Mouse (Mus musculus): ENCODE measurements around the gene Kctd6.
"Not testable (repeated sequence)": the region's sequence is repeated elsewhere in the genome, so short reads cannot be mapped to it uniquely, and the experiment has no call there.

Gene Kctd6

DNA sequence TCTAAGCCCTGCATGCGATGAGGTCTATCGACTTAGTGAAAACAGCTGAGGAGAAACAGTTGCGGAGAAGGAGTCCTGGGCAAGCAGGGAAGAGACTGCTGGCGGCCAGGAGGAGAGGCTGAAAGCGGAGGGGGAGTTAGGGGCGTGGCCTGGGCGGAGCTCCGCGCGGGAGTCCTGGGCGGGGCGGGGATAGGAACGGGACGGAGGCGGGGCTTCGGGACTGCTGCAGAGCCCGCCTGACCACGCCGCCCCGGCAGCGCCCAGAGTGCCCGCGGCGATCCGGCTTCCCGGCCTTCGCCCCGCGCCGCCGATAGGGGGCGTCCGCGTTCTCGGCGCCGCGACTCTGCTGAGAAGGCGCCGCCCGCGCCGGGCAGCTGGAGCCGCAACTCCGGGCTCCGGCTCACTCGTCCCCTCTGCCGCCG, at the start of gene Kctd6:
Gene Kctd6, plus strand, starts transcription at position 338 of the 422 bp plus-strand sequence.
- DNase-seq, result peak; percentile 98

GRCm38 (mm10) chr14:8164463-8164862, 49.5 kb upstream of the Kctd6 start:
- DNase-seq, result no peak

- peak; percentile 99 for DNase-seq
These were observed 41.2 kb upstream of the Kctd6 start, which contains the start of gene Pdhb for GRCm38 (mm10) chr14:8172507-8173410. Gene Pdhb (minus strand): TSS chr14:8173025.

DNA sequence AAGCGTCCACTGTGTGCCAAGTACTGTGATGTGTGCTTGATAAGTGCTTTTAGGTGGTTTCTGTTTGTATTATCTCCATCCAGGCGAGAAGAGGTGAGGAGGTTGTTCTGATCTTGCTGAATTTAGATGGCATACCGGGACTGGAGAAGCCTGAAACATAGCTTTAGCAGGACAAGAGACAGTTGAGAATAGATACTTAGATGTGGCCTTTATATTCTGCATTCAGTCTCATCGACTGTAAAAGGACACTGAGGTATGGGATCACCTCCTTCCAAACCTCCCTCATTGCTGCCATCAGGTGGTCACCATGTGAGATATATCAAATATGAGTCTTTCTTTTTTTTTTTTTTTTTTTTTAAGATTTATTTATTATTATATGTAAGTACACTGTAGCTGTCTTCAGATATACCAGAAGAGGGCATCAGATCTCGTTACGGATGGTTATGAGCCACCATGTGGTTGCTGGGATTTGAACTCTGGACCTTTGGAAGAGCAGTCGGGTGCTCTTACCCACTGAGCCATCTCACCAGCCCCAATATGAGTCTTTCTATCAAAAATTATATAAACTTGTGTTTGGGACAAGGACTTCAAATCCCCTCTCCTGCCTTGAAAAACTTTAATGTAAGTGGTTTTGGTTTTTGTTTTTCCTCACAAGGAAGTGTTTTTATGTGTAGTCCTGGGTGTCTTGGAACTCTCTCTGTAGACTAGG, 40.2 kb upstream of the Kctd6 start:
- DNase-seq, result not testable (repeated sequence)

DNA sequence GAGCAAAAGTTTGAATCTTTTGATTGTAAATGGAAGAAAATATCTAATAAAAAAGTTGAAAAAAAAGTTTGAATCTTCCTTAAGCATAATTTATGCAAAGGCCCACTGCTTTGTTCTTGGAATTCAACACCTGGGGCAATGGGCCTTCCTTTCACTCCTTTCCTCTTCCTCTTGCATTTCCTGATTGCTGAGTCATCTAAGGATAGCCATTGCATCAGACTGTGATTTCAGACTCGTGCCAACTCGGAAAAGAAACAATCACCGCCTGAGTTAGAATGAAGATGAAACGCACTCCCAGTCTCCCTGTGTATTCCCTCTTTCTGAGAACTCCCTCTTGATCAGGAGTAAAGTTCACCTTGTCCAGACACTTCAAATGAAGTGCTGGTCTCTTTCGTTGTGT, 39.3 kb upstream of the Kctd6 start:
- no peak for DNase-seq

DNA sequence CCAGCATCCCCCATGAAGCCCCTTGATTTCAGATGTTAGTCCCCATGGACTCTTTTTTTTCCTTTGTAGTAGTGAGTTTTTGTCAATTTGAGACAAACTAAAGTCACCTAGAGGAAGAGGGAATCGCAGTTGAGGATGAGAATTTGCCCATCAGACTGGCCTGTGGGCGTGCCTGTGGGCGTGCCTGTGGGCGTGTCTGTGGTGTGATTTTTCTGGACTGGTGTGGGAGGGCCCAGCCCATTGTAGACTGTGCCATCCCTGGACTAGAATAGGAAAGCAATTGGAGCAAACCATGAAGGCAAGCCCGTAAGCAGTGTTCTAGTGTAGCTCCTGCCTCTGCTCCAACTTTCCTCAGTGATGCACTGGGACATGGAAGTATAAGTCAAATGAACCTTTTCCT, 37.7 kb upstream of the Kctd6 start:
- no peak for DNase-seq

GRCm38 (mm10) chr14:8180371-8181035, 33.4 kb upstream of the Kctd6 start:
- no peak for DNase-seq

GRCm38 (mm10) chr14:8183330-8183729, 30.6 kb upstream of the Kctd6 start:
- no peak for DNase-seq

GRCm38 (mm10) chr14:8186278-8187045, 27.5 kb upstream of the Kctd6 start:
- peak; percentile 71 for DNase-seq

DNA sequence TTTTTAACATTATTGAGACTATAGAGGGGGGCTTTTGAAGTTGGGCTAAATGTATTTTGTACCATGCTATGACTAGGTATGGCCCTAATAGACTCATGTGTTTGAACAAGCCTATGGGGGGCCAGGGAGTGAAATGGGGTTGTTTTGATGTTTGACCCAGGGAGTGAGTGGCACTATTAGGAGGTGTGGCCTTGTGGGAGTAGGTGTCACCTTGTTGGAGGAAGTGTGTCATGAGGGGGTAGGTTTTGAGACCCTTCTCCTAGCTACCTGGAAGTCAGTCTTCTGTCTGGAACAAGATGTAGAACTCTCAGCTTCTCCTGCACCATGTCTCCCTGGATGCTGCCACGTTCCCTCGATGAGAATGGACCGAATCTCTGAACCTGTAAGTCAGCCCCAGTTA, 23.4 kb upstream of the Kctd6 start:
- DNase-seq, result no peak

- DNase-seq, result no peak
These were observed 22.5 kb upstream of the Kctd6 start for GRCm38 (mm10) chr14:8191331-8191965.

GRCm38 (mm10) chr14:8192727-8193126, 21.2 kb upstream of the Kctd6 start:
- no peak for DNase-seq

DNA sequence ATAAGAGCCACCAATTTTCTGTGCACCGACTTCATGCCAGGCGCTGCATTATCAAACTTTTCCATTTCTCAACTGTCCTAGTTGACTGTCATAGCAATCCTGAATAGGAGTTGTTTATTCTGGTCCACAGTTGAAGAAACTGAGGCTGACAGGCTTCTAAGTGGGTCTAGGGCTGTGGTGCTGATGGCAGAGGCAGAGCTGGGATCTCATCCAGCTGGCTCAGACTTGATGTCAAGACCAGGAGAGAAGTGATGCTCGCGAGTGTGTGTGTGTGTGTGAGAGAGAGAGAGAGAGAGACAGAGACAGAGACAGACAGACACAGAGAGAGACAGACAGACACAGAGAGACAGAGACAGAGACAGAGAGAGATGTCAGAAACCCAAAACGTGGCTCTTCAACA, 13.2 kb upstream of the Kctd6 start:
- no peak for DNase-seq

DNA sequence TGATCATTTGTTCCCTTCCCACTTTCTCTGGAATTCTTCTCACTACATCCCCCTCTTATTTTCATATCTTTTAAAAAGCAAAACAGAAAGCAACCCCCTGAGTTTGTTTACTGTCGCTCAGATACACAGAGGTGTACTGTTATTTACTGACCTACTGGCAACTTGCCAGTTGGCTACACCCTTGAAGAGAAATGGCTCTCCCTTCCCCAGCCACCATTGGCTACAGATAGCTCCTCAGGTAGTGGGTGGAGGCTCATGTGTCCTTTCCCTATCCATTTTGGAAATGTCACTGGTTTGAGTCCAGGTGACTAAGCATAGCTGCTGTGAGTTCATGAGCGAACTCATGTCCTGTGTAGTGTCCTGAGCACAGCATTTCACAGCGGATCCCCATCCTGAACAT, 12.2 kb upstream of the Kctd6 start:
- no peak for DNase-seq

DNA sequence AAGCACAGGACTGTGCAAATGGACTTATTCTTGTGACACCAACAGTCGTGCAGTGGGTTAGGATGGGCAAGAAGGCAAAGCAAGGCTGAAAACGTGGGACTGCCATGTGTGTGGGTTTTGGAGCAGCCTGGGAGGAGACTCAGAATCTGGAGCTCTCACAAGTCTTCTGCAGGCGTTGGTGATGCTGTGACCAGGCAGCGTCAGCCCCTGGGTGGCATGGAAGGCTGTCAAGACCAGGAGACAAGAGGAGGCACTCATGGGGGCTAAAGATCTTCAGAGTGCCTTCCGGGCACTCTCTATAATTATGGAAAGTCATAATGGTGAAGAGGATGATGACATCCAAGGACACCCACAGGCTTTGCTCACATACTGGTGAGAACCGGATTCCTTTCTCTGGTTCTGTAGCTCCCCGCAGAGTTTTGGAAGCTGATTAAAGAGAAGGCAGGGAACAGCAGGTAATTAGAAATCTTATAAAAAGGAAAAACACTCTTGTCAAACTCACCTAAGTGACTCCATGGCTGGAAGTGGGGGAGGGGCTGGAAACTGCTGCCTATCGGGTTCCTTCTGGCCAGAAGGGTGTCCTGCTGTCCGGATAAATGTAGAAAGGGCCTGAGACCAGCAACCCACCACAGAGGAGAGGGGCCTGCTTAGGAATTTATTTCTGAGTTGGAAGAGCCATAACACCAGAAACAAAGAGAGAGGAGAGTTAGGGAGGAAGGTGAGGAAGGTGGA, 7.6 kb upstream of the Kctd6 start:
- no peak for DNase-seq

GRCm38 (mm10) chr14:8207105-8207504, 6.8 kb upstream of the Kctd6 start:
- no peak for DNase-seq

- DNase-seq, result no peak
These were observed 6.4 kb upstream of the Kctd6 start for GRCm38 (mm10) chr14:8207543-8207942.

DNA sequence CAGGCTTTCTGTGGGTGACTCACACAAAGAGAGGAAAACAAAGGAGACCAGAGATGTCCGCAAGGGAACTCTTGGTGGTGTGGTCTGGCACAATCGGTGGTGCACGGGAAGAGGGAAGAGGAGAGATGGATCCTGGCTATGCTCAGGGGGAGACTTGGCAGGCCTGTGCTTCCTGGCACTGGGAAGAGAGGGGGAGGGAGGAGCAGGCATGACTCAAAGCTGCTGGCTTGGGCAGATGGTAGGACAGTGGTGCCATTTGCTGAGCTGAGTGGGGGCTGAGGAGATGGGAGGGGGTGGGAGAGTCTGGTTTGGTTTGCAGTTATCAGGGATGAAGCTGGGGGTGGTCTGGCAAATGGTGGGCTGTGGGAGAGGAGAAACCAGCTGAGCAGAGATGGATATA, 5.1 kb upstream of the Kctd6 start:
- peak; percentile 85 for DNase-seq

DNA sequence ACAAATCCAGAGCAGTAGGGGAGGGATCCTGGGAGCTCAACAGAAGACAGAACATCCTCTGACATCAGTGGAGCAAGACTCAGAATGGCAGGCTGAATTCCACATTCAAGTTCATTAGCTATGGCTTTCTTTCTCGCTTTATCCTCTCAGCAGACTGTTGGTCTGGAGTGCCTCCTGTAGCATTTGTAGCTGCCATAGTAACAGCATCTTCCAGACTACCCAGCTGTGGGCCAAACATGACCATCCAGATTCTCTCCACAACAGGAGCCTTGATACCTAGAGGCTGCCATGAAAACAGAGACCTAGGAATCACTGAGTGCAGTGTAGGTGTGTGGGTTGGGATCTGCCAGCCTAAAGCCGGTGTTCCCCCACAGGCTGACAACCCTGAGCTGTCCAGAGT, 4.0 kb upstream of the Kctd6 start:
- no peak for DNase-seq

GRCm38 (mm10) chr14:8212996-8213395, 944 bp upstream of the Kctd6 start:
- DNase-seq, result no peak
